Mouse (Mus musculus): ENCODE measurements at regions not wholly inside any gene's neighbourhood (a gene's known extent, or its start where the extent isn't known, plus 50 kb on each side); places are given as distances from the start of the nearest gene placed in this dataset.

DNA sequence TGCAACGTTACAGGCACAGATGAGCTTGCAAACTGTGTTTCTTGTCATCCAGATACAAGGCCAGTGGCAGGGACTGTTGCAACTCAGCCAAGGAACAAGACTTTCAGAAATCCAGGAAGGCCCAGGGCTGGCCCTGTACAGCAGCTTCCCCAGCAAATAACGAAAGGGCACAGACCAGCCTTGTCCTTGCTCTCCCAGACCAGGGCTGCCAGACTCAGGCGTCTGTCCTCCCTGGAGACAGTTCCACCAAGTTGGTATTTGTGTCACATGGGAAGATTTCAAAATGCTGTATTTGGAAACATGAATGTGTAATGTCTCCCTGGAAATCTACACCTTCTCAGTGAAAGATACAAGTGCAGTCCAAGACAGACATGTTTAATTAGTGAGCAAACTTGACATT lies 157.8 kb downstream of the Cbln1 start:
- no peak for TF ChIP-seq EP300 (IDR thresholded peaks at IDR 0.05; ENCODE audit: insufficient read depth, low read depth, low read length)
- TF ChIP-seq CTCF (IDR thresholded peaks at IDR 0.05; ENCODE audit: low read depth, low read length), result no peak
- TF ChIP-seq POLR2A (IDR thresholded peaks at IDR 0.05; ENCODE audit: insufficient read depth, low read length), result no peak
